Mouse (Mus musculus) neural tube, embryonic 12.5 days (tissue): ENCODE data around the gene Srarp. TPM values are rescaled to one million over a fixed set of nuclear protein-coding genes. Genes with fewer than 3 reads are reported as not detected.

ENCODE experiments used
- ATAC-seq: fragments of 200-750 bp; cut with Nextera tagmentation; 2 replicates; pipeline ENCODE4 v1.8.0; 2017; ENCODE audit warnings: low read depth, mild to moderate bottlenecking, moderate TSS enrichment, moderate library complexity; ENCODE audit not compliant: low FRiP score
- H3K27ac ChIP-seq: fragments of 300-500 bp; sonication (generic); 2 replicates; pipeline ENCODE4 v1.5.1; 2016
- H3K27me3 ChIP-seq: fragments of 300-500 bp; sonication (generic); replicated peaks from 2 replicates; pipeline ENCODE4 v1.6.1; 2016; ENCODE audit warnings: mild to moderate bottlenecking
- H3K36me3 ChIP-seq: fragments of 300-500 bp; sonication (generic); 2 replicates; pipeline ENCODE4 v1.6.1; 2016; ENCODE audit warnings: mild to moderate bottlenecking
- H3K4me1 ChIP-seq: fragments of 300-500 bp; sonication (generic); 2 replicates; pipeline ENCODE4 v1.6.1; 2016
- H3K4me2 ChIP-seq: fragments of 300-500 bp; sonication (generic); replicated peaks from 2 replicates; pipeline ENCODE4 v1.6.1; 2016; ENCODE audit warnings: mild to moderate bottlenecking
- H3K4me3 ChIP-seq: fragments of 300-500 bp; sonication (generic); 2 replicates; pipeline ENCODE4 v1.5.1; 2016
- H3K9ac ChIP-seq: fragments of 300-500 bp; sonication (generic); 2 replicates; pipeline ENCODE4 v1.6.1; 2016; ENCODE audit warnings: mild to moderate bottlenecking
- H3K9me3 ChIP-seq: fragments of 300-500 bp; sonication (generic); 2 replicates; pipeline ENCODE4 v1.6.1; 2016; ENCODE audit warnings: mild to moderate bottlenecking
- WGBS: fragments of 180-500 bp; shearing (Covaris S2); methylation state at CpG from one replicate; pipeline ENCODE4 v1.1.7; 2016; 5-methylcytosine and 5-hydroxymethylcytosine counted together
- polyA plus RNA-seq: library from polyadenylated mRNA; unstranded; fragments of >200 nt; fragmentation: Nextera tagmentation; extraction: Ambion mirVana; gene quantifications from 2 replicates; pipeline ENCODE4 v1.2.1, GENCODE M21; 2016

Gene Srarp
- polyA plus RNA-seq, 1 experiment from 2014 or later: not detected

DNA sequence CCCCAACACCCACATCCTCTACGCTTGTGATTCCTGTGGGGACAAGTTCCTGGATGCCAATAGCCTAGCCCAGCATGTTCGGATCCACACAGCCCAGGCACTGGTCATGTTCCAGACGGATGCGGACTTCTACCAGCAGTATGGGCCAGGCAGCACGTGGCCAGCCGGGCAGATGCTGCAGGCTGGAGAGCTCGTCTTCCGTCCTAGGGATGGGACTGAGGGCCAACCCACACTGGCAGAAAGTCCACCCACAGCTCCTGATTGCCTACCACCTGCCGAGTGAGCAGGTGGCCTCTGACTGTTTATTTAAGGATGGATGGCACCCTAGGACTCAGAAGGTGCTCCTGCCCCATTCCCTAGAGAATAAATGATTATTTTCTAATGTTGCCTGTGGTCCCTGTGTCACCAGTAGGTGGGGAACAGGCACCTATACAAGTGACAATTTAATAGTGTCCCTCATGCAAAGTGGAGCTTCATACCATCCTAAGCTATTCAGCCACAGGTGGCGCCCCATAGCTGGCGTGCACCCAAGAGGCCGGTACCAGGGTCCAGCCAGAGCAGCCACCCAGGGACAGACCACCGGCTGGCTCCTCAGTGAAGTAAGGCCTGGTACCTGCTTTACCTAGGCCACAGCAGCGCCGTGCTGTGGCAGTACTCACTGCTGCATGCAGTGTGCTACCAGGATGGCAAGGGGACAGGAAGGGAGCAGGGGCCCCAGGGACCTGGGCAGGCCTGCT lies 31.1 kb upstream of the Srarp start:
- H3K9ac ChIP-seq: no peak overlapping the region
- H3K4me2 ChIP-seq: no peak overlapping the region
- no peak overlapping the region for H3K4me3 ChIP-seq
- H3K27ac ChIP-seq: no peak overlapping the region
- ATAC-seq: no peak
- no peaks in the 10 kb centered on the region for H3K27me3 ChIP-seq
- peaks cover 99% of the 10 kb centered on the region for H3K36me3 ChIP-seq
- no peaks in the 10 kb centered on the region for H3K9me3 ChIP-seq
- 86% methylated on average over 15 of the region's 15 CpGs for WGBS
- no peaks in the 10 kb centered on the region for H3K4me1 ChIP-seq

DNA sequence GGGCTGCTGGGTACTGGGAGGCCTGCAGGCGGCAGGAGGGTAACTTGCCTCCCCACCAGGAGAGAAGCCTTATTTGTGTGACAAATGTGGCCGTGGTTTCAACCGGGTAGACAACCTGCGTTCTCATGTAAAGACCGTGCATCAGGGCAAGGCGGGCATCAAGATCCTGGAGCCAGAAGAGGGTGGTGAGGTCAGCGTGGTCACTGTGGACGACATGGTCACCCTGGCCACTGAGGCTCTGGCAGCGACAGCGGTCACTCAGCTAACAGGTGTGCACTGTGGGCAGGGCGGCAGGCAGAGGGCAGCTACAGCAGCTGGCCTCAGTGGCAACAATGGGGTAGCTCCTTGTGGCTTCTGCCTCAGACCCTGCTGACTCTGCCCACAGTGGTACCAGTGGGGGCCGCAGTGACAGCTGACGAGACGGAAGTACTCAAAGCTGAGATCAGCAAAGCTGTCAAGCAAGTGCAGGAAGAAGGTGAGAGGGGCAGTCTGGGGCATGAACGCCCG lies 30.4 kb upstream of the Srarp start:
- Histone ChIP-seq H3K27me3 (no peaks in the 10 kb centered on the region), H3K36me3 (peaks cover 98% of the 10 kb centered on the region), H3K4me2 (no peak overlapping the region), H3K4me3 (no peak overlapping the region), H3K4me1 (peaks cover 2% of the 10 kb centered on the region; the same call in 1 of the 2 replicates), H3K27ac (no peak overlapping the region), H3K9me3 (no peaks in the 10 kb centered on the region), H3K9ac (no peak overlapping the region)
- 91% methylated on average over 16 of the region's 16 CpGs for WGBS
- ATAC-seq: no peak

DNA sequence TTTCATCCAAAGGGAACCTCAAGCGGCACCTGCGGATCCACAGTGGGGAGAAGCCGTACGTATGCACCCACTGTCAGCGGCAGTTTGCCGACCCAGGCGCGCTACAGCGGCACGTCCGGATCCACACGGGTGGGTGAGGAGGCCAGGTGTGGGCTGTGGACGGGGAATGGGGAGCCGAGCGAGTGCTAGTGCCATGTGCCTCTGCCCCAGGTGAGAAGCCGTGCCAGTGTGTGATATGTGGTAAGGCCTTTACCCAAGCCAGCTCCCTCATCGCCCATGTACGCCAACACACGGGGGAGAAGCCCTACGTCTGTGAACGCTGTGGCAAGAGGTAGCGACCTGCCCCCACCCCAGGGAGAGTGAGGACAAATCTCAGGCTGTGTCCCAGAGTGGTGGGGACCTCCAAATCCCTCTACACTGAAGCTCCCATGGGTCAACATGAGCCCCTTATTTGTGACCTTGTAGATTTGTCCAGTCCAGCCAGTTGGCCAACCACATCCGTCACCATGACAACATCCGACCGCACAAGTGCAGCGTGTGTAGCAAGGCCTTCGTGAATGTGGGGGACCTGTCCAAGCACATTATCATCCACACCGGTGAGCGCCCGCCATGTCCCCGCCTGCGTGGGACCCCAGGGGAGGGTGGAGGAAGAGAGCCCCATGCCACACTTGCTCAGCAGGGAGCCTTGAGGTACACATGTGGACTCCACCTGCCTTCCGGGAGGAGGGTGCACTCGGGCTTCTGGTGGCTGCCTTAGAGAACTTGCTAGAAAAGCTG lies 29.8 kb upstream of the Srarp start:
- Histone ChIP-seq H3K9me3 (no peaks in the 10 kb centered on the region), H3K9ac (no peak overlapping the region), H3K27me3 (no peaks in the 10 kb centered on the region), H3K4me2 (no peak overlapping the region), H3K4me3 (no peak overlapping the region), H3K36me3 (peaks cover 91% of the 10 kb centered on the region), H3K27ac (no peak overlapping the region), H3K4me1 (peaks cover 8% of the 10 kb centered on the region)
- ATAC-seq: no peak
- WGBS: 94% methylated on average over 34 of the region's 34 CpGs

DNA sequence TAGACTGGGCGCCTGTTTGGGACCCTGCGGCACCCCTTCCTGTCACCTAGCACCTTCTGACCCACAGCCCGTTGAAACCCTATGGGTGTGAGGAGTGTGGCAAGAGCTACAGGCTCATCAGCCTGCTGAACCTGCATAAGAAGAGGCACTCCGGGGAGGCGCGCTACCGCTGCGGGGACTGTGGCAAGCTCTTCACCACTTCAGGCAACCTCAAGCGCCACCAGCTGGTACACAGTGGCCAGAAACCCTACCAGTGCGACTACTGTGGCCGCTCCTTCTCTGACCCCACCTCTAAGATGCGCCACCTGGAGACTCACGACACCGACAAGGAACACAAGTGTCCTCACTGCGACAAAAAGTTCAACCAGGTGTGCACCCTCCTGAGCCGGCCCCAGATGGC lies 28.8 kb upstream of the Srarp start:
- no peak overlapping the region for H3K4me2 ChIP-seq
- H3K27me3 ChIP-seq: no peaks in the 10 kb centered on the region
- ATAC-seq: no peak
- H3K4me3 ChIP-seq: no peak overlapping the region
- no peak overlapping the region for H3K27ac ChIP-seq
- peaks cover 84% of the 10 kb centered on the region for H3K36me3 ChIP-seq
- H3K9ac ChIP-seq: no peak overlapping the region
- H3K9me3 ChIP-seq: no peaks in the 10 kb centered on the region
- H3K4me1 ChIP-seq: peaks cover 13% of the 10 kb centered on the region
- 77% methylated on average over 16 of the region's 16 CpGs for WGBS

DNA sequence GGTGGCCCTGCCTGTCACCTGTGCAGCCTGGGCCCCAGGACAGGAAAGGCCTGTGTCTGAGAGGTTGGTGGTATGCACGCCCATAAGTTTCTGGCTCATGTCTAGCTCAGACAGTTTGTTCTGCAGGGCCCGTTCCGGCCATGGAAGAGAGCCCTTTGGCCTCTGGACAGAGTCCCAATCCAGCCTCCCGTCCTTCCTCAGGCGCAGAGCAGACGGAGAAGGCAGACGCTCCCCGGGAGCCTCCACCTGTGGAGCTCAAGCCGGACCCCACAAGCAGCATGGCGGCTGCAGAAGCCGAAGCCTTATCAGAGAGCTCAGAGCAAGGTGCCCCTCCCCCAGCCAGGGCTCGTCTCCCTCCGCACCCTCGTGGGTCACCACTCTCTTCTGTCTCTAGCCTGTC lies 27.6 kb upstream of the Srarp start:
- peaks cover 18% of the 10 kb centered on the region for H3K4me1 ChIP-seq
- no peaks in the 10 kb centered on the region for H3K27me3 ChIP-seq
- H3K4me3 ChIP-seq: no peak overlapping the region
- no peaks in the 10 kb centered on the region for H3K9me3 ChIP-seq
- H3K4me2 ChIP-seq: no peak overlapping the region
- no peak for ATAC-seq
- H3K9ac ChIP-seq: no peak overlapping the region
- no peak overlapping the region for H3K27ac ChIP-seq
- peaks cover 73% of the 10 kb centered on the region for H3K36me3 ChIP-seq
- WGBS: 87% methylated on average over 14 of the region's 14 CpGs

DNA sequence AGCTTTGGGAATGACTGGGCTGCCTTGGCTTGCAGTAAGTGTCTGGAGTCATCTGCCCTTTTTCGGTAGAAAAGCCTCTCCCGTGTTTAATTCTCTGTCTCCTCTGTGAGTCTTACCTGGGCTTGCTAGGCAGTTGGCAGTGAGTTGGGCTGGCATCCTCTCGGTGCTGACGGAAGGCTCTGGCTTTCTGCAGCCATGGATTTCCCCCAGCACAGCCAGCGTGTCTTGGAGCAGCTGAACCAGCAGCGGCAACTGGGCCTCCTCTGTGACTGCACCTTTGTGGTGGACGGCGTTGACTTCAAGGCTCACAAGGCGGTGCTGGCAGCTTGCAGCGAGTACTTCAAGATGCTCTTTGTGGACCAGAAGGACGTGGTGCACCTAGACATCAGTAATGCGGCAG lies 25.7 kb upstream of the Srarp start:
- H3K27me3 ChIP-seq: no peaks in the 10 kb centered on the region
- WGBS: 88% methylated on average over 12 of the region's 12 CpGs
- no peak overlapping the region for H3K4me2 ChIP-seq
- ATAC-seq: no peak
- no peak overlapping the region for H3K9ac ChIP-seq
- no peak overlapping the region for H3K4me3 ChIP-seq
- no peak overlapping the region for H3K27ac ChIP-seq
- no peaks in the 10 kb centered on the region for H3K9me3 ChIP-seq
- H3K4me1 ChIP-seq: peaks cover 27% of the 10 kb centered on the region
- peaks cover 57% of the 10 kb centered on the region for H3K36me3 ChIP-seq

DNA sequence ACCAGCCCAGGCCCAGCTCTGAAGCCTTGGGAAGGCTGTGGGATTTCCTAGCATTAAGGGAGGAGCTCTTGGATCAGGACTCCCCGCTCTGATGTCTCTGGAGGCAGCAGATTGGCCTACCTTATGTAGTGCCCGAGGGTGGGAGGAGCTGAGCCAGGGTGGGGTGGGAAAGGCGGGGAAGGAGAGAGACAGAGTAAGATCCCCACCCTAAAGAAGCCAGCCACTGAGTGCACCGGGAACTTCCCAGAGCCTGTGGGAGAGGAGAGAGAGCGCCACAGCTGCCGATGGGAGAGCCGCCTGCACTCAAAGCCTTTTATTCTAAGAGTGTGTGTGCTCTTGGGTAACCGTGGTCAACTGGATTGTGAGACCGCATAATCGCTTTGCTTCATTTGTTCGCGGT lies 25.2 kb upstream of the Srarp start:
- 47% methylated on average over 12 of the region's 12 CpGs for WGBS
- Histone ChIP-seq H3K9me3 (no peaks in the 10 kb centered on the region), H3K27me3 (no peaks in the 10 kb centered on the region), H3K27ac (no peak overlapping the region), H3K4me2 (no peak overlapping the region), H3K36me3 (peaks cover 54% of the 10 kb centered on the region), H3K9ac (no peak overlapping the region), H3K4me3 (no peak overlapping the region), H3K4me1 (peaks cover 27% of the 10 kb centered on the region)
- peak; percentile 34; the same call in 1 of the 2 replicates for ATAC-seq

DNA sequence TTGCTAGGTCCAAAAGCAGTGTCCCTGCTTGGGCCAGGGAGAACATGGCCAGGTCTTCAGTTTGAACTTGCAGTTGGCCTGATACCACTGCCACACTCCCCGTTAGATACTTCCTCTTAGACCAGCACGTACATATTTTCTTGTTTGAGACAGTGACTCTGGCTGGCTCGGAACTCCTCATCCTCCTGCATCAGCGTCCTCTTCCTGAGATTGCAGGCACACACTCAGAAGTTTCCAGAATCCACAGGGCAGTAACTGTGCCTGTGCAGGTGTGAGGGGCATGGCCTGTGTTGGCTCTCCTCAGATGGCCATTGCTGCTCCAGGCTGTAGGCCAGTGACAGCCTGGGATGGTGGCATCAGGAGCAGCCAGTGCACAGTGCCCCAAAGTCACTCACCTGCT lies 24.6 kb upstream of the Srarp start:
- Histone ChIP-seq H3K27ac (no peak overlapping the region), H3K4me1 (peaks cover 27% of the 10 kb centered on the region), H3K27me3 (no peaks in the 10 kb centered on the region), H3K36me3 (peaks cover 48% of the 10 kb centered on the region), H3K9me3 (no peaks in the 10 kb centered on the region), H3K9ac (no peak overlapping the region), H3K4me3 (no peak overlapping the region), H3K4me2 (no peak overlapping the region)
- ATAC-seq: no peak
- WGBS: 93% methylated on average over 4 of the region's 4 CpGs

DNA sequence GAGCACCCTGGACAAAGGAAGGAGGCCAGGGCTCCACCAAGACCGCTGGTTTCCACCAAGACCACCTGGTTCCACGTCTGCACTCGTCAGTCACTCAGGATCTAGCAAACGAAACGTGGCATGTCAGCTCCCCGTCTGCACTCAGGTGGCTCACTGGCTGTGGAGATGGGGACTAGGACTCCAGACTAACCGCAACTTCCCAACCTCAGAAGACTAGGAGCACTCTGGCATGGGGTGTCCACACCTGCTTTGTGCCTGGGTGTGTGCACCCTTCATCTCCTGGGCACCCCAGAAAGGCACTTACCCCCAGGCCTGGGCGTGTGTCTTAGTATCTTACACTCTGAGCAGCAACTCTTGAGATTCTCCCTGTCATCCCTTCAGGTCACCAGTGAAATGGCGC lies 23.9 kb upstream of the Srarp start:
- Histone ChIP-seq H3K27me3 (no peaks in the 10 kb centered on the region), H3K4me1 (peaks cover 27% of the 10 kb centered on the region), H3K27ac (no peak overlapping the region), H3K4me3 (no peak overlapping the region), H3K9me3 (no peaks in the 10 kb centered on the region), H3K9ac (no peak overlapping the region), H3K4me2 (no peak overlapping the region), H3K36me3 (peaks cover 45% of the 10 kb centered on the region)
- WGBS: 92% methylated on average over 9 of the region's 9 CpGs
- ATAC-seq: no peak

DNA sequence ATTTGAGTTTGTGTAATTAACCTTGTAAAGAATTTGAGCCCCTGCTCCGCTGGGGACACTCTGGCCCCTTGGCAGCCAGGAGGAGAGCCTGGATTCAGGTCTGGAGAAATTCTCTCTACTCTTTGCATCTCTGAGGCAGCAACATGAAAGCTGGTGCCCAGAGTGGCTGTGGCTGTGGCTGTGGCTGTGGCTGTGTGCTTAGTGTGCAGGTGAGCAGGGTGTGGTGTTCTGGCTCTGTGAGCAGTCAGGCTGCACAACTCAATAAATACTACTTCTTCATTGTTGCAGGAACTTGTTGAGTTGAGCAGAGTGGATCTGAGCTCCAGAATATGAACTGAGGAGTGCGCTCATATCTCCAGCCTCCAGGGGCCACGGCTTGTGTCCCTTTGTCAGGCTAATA lies 23.0 kb upstream of the Srarp start:
- 59% methylated on average over 3 of the region's 3 CpGs for WGBS
- peaks cover 27% of the 10 kb centered on the region for H3K4me1 ChIP-seq
- H3K9ac ChIP-seq: no peak overlapping the region
- H3K4me3 ChIP-seq: no peak overlapping the region
- H3K27me3 ChIP-seq: no peaks in the 10 kb centered on the region
- no peaks in the 10 kb centered on the region for H3K9me3 ChIP-seq
- no peak overlapping the region for H3K4me2 ChIP-seq
- no peak overlapping the region for H3K27ac ChIP-seq
- ATAC-seq: no peak
- H3K36me3 ChIP-seq: peaks cover 38% of the 10 kb centered on the region

DNA sequence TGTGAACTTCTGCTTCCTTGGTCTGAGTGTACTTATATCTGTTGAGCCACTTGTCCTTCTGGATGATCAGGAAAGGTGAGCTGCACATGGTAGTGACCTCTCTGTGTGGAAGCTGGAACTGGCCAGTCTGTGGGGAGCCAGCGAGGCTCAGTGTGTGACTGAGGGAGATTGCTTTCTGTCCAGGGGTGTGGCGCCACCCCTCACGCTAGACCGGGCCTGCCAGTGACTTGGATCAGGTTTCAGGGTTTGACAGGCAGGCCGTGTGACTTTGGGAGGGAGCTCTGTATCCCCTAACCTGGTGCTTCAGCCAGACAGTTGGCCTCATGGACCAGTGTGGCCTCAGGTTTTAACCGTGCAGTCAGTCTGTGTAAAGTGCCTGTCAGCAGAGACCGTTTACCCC lies 22.3 kb upstream of the Srarp start:
- Histone ChIP-seq H3K4me1 (peaks cover 27% of the 10 kb centered on the region), H3K4me3 (no peak overlapping the region), H3K27ac (no peak overlapping the region), H3K9ac (no peak overlapping the region), H3K4me2 (no peak overlapping the region), H3K9me3 (no peaks in the 10 kb centered on the region), H3K27me3 (no peaks in the 10 kb centered on the region), H3K36me3 (peaks cover 35% of the 10 kb centered on the region)
- 10% methylated on average over 7 of the region's 7 CpGs for WGBS
- ATAC-seq: no peak

DNA sequence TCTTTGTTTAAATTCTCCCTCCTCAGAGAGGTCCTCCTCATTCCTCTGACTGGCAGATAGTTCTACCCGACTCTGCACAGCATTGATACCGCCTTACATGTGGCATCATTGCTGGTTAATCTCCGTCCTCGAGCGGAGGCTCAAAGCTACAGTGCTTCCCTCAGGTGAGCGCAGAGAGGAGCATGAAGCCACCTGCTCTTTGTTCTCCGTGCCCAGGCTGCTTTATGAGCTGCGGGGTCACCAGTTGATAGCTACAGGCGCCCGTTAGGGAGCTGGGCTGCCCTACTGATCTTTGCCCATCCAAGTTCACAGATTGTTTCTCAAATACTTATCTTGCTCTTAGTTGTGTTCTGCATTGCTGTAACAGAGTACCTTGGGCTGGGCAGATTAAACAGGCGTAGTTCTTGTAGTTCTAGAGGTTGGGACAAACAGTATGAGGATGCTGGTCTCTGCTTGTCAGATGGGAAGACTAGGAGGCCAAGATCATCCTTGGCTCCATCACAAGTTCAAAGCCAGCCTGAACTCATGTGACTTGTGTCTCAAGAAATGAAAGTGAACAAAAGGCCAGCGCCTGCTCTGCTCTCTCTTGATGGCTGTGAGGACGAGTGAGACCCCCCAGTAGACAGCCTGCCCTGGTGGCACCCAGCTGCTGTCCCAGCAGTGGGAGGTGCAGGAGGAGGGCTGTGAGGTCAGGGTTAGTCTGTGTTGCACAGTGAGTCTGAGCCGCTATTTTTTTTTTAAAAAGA lies 20.5 kb upstream of the Srarp start:
- Histone ChIP-seq H3K27ac (no peak overlapping the region), H3K9me3 (no peaks in the 10 kb centered on the region), H3K36me3 (peaks cover 34% of the 10 kb centered on the region), H3K9ac (no peak overlapping the region), H3K4me2 (no peak overlapping the region), H3K4me1 (peaks cover 26% of the 10 kb centered on the region), H3K4me3 (no peak overlapping the region), H3K27me3 (no peaks in the 10 kb centered on the region)
- 94% methylated on average over 14 of the region's 14 CpGs for WGBS
- ATAC-seq: no peak
